Mouse (Mus musculus): ENCODE measurements around the gene Npr2. TPM values are rescaled to one million over a fixed set of nuclear protein-coding genes. Genes with fewer than 3 reads are reported as not detected.
A peak's percentile ranks its signal among the peaks of the same experiment; 100 is the strongest.

The Npr2 gene
- polyA plus RNA-seq (2012; ENCODE audit: insufficient read depth, insufficient read length, missing spikeins): 0.44 TPM in 1 of 2 replicates, not detected in the other

DNA sequence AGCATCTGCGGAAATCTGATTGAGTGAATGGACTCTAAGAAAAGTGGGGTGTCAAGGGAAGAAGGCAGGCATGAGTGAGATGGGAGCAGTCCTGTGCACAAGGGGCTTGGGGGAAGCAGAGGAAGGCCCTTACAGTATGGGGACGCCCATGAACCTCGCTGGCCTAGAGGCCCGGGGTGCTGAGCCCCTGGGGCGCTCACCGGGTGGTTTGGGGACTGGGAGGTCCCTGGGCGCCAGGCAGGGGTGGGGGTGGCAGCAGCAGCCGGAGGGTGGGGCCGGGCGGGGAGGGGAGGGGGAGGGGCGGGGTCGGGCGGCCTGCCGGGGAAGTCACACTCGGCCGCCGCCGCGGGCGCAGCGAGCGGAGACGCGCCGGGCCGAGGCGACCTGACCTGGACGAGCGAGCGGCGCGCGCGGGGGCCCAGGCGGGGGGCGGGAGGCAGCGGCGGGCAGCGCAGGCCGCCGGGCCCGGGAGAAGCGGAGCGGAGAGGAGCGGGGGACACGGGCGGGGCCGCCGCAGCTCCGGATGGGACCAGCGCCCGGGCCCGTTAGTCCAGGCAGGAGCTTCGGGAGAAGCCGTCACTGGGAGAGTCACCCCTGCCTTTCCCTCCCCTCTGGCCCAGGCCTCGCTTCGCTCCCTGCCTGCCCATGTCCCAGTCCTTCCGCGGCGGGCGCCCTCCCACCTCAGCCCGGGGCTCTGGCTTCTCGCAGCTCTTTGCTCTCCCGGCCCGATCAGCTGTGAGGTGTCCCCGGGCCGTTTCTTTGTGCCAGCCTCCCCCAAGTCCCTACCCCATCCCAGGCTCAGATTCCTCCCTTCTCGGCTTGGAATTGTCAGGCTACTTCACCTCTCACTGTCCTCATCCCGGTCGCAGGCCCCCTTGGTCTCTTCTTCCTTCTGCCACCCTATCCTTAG is at the start of gene Npr2:
Gene Npr2, plus strand, starts transcription at position 890 of the 910 bp plus-strand sequence.
- H3K27ac ChIP-seq (ENCODE audit: insufficient read depth, low read depth, low read length): no peak within 1 kb of the TSS
- H3K4me3 ChIP-seq (ENCODE audit: insufficient read depth, low read length): peak within 1 kb of the TSS; percentile 28; the same call in 1 of the 2 replicates
- no peaks in the 10 kb centered on the region for H3K4me1 ChIP-seq (ENCODE audit: control insufficient read depth, insufficient read depth, low read length)
- TF ChIP-seq CTCF (IDR thresholded peaks at IDR 0.05; ENCODE audit: low read depth, low read length) (no peak), POLR2A (IDR thresholded peaks at IDR 0.05; ENCODE audit: borderline replicate concordance, low read depth, low read length) (no peak)

DNA sequence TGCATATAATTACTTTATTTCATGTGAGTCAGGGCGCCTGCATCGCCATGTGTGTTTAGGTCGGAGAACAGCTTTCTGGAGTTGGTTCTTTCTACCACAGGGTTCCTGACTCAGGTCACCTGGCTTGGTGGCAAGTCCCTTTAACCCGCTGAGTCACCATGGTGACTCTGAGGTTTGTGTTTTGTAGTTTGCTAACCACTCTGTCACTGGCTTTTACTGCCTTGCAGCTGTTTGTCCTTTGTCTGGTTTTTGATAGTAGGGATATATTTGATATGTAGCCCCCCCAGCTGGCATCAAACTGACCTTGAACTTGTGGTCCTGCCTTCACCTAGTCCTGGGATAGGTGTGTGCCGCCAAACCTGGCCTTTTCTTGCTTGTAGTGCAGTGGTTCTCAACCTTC is 49.5 kb upstream of the Npr2 start:
- TF ChIP-seq POLR2A (IDR thresholded peaks at IDR 0.05; ENCODE audit: borderline replicate concordance, low read depth, low read length) (no peak), CTCF (IDR thresholded peaks at IDR 0.05; ENCODE audit: low read depth, low read length) (no peak)
- peaks cover 8% of the 10 kb centered on the region; the same call in 1 of the 2 replicates for H3K4me1 ChIP-seq (ENCODE audit: control insufficient read depth, insufficient read depth, low read length)

DNA sequence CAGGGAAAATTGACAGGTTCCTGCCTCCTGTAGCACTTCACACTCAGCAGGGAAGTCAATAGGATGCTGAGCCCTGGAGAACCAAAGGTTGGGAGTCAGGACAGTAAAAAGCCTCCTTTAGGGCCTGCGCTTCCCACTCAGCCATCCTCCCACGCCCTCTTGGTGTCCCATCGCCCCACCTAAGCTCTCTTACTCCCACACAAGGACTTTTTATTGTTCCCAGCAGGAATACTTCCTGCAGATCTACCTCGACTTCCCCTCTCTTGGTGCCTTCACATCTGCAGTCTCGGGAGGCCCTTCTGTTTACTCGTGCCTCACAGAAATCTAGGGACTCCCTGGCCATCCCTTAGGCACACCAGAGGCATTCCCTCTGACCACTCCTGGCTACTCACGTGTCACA is 48.3 kb upstream of the Npr2 start:
- H3K4me3 ChIP-seq (ENCODE audit: insufficient read depth, low read length): no peak overlapping the region
- H3K27ac ChIP-seq (ENCODE audit: insufficient read depth, low read depth, low read length): no peak overlapping the region
- TF ChIP-seq POLR2A (IDR thresholded peaks at IDR 0.05; ENCODE audit: borderline replicate concordance, low read depth, low read length) (no peak), CTCF (IDR thresholded peaks at IDR 0.05; ENCODE audit: low read depth, low read length) (no peak)
- H3K4me1 ChIP-seq (ENCODE audit: control insufficient read depth, insufficient read depth, low read length): peaks cover 8% of the 10 kb centered on the region; the same call in 1 of the 2 replicates

More for the DNA sequence above, 49.5 kb upstream of the Npr2 start:
- Histone ChIP-seq H3K4me3 (ENCODE audit: insufficient read depth, low read length) (no peak overlapping the region), H3K27ac (ENCODE audit: insufficient read depth, low read depth, low read length) (no peak overlapping the region)

DNA sequence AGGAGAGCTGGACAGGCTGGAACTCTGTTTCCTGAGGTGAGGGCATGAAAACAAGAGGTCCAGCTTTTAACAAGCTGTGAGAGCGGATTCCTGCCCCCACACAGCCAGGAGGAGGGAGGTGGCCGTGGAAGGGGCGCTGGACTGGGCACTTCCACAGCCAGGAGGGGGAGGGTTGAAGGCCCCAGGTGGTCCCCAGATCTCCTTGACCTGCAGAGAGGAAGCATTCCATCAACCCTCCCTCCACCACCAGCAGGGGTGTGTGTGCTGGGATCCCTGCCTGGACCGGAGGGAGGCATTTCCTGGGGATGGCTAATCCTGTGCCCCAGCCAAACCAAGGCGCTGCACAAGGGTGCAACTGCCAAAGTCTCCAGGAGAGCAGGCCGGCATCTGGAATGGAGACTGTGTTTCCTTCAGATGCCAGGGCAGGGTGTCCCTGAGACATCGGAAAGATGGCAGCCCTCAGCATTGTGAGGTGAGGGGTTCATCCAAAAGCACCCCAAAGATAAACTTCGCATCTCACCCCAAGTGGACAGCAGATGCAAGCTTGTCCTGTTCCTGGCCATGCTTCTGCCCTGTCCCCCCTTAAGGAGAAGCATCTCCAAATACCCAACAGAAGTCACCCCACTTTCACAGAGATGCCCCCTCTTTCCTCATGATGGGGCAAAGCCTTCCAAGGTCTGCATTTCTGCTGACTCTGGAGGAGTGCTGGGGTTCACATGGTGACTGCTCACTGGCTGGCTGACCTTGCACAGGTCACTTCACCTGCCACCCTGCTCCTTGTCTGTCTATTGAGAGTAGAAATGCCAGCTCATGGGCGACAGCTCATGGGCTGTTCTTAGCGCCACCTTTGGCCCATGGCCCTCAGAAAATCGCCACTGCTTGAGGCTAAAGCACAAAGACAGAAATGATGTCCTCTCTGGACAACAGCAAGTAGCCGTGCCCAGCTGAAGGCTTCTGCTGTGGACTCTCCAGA is 47.0 kb upstream of the Npr2 start, which contains the start of gene Msmp:
Gene Msmp, minus strand, starts transcription at position 51 of the 973 bp plus-strand sequence.
- no peak within 1 kb of the TSS for H3K27ac ChIP-seq (ENCODE audit: insufficient read depth, low read depth, low read length)
- peaks cover 4% of the 10 kb centered on the region; the same call in 1 of the 2 replicates for H3K4me1 ChIP-seq (ENCODE audit: control insufficient read depth, insufficient read depth, low read length)
- TF ChIP-seq POLR2A (IDR thresholded peaks at IDR 0.05; ENCODE audit: borderline replicate concordance, low read depth, low read length) (no peak), CTCF (IDR thresholded peaks at IDR 0.05; ENCODE audit: low read depth, low read length) (no peak)
- no peak within 1 kb of the TSS for H3K4me3 ChIP-seq (ENCODE audit: insufficient read depth, low read length)

DNA sequence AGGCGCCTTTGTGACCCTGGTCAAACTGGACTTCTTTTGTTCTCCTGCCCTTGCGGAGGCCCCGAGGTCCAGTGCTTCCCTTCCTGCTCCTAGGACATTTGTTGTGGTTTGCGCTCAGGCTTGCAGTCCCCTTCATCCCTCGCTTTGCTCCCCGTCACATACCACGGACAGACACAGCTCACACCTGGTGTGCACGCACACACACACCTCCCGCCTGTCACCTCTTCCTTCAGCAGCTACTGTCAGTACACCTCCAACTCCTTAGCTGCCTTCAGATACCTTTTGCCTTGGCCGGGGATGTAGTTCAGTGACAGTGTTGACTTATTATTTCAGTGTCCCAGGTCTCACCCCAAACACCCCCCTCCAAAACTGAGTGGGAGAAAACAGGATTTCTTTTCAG is 46.1 kb upstream of the Npr2 start:
- TF ChIP-seq POLR2A (IDR thresholded peaks at IDR 0.05; ENCODE audit: borderline replicate concordance, low read depth, low read length) (no peak), CTCF (IDR thresholded peaks at IDR 0.05; ENCODE audit: low read depth, low read length) (no peak)
- H3K27ac ChIP-seq (ENCODE audit: insufficient read depth, low read depth, low read length): no peak overlapping the region
- no peaks in the 10 kb centered on the region for H3K4me1 ChIP-seq (ENCODE audit: control insufficient read depth, insufficient read depth, low read length)

DNA sequence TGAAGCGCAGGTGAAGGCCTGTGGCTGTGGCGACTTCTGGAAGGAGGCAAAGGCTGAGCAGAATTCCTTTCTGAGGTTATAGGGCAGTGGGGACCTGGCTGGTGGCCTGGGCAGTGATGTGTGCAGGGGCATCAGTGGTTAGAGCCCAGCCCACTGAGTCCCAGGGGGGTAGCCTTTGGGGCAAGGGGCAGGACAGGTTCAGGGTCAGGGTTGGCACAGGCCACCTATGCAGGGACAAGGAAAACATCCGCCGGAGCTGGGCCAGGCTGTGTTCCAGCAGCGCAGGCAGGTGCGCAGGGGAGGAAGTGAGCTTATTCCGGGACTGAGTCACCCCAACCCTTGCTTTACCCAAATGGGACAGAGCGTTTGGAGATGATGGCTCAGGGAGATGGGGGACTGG is 45.3 kb upstream of the Npr2 start:
- Histone ChIP-seq H3K27ac (ENCODE audit: insufficient read depth, low read depth, low read length) (no peak overlapping the region), H3K4me1 (ENCODE audit: control insufficient read depth, insufficient read depth, low read length) (no peaks in the 10 kb centered on the region), H3K4me3 (ENCODE audit: insufficient read depth, low read length) (no peak overlapping the region)
- TF ChIP-seq CTCF (IDR thresholded peaks at IDR 0.05; ENCODE audit: low read depth, low read length): no peak
- no peak for TF ChIP-seq POLR2A (IDR thresholded peaks at IDR 0.05; ENCODE audit: borderline replicate concordance, low read depth, low read length)

More for the DNA sequence above, 46.1 kb upstream of the Npr2 start:
- no peak overlapping the region for H3K4me3 ChIP-seq (ENCODE audit: insufficient read depth, low read length)

DNA sequence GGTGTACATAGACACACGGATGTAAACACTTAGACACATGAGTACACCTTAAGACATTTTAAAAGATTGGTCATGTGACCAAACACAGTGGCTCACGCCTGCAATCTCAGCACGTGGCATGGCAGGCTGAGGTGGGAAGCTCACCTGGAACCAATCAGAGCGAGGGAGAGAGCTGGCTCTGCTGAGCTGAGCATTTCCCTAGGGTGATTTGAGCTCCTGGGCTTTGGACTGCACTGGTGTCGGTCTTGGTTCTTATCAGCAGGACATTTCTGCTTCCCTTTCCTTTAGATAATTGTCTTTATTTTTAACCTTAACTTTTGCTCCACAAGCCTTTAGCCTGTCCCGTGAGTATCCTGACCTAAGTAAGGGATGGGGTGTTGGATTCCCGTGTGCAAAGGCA is 44.1 kb upstream of the Npr2 start:
- Histone ChIP-seq H3K4me1 (ENCODE audit: control insufficient read depth, insufficient read depth, low read length) (no peaks in the 10 kb centered on the region), H3K27ac (ENCODE audit: insufficient read depth, low read depth, low read length) (no peak overlapping the region), H3K4me3 (ENCODE audit: insufficient read depth, low read length) (no peak overlapping the region)
- no peak for TF ChIP-seq CTCF (IDR thresholded peaks at IDR 0.05; ENCODE audit: low read depth, low read length)
- TF ChIP-seq POLR2A (IDR thresholded peaks at IDR 0.05; ENCODE audit: borderline replicate concordance, low read depth, low read length): no peak

DNA sequence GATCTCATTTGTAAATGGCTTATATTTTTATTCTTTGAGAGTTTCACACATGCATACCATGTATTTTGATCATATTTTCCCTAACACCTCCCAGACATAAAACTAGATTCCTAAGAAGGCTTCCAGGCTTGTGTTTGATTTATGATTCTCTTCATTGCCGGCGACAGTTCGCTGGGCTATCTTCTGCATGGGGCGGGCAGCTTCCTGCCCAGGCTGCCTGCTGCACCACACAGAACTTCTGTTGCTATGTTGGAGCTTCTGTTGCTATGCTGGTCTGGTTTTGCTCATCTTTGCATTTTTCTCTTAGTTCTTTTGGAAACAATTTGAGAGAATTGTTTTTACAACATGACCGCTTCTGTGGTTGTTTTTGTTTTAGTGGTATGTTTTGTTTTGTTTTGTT is 40.2 kb upstream of the Npr2 start:
- Histone ChIP-seq H3K4me1 (ENCODE audit: control insufficient read depth, insufficient read depth, low read length) (no peaks in the 10 kb centered on the region), H3K27ac (ENCODE audit: insufficient read depth, low read depth, low read length) (no peak overlapping the region), H3K4me3 (ENCODE audit: insufficient read depth, low read length) (no peak overlapping the region)
- TF ChIP-seq POLR2A (IDR thresholded peaks at IDR 0.05; ENCODE audit: borderline replicate concordance, low read depth, low read length) (no peak), CTCF (IDR thresholded peaks at IDR 0.05; ENCODE audit: low read depth, low read length) (no peak)

DNA sequence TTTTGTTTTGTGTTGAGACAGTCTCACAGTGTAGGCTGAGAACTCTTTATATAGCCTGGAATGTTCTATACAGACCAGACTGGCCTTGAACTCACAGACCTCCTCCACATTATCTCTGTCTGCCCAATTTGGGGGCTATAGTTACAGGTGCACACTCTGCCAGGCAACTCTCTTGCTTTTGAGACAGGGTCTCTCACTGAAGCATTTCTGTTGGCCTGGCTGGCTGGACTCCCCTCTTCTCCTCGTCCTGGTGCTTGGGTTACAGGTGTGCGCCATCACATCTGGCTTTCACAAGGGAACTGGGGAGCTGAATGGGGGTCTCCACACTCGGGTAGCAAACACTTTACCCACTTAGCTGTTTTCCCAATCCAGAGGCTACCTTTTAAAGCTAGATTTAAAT is 39.8 kb upstream of the Npr2 start:
- H3K27ac ChIP-seq (ENCODE audit: insufficient read depth, low read depth, low read length): no peak overlapping the region
- no peak for TF ChIP-seq POLR2A (IDR thresholded peaks at IDR 0.05; ENCODE audit: borderline replicate concordance, low read depth, low read length)
- TF ChIP-seq CTCF (IDR thresholded peaks at IDR 0.05; ENCODE audit: low read depth, low read length): no peak
- no peak overlapping the region for H3K4me3 ChIP-seq (ENCODE audit: insufficient read depth, low read length)
- H3K4me1 ChIP-seq (ENCODE audit: control insufficient read depth, insufficient read depth, low read length): no peaks in the 10 kb centered on the region

Measured in bone marrow macrophage, adult 2 months (primary cell).